Mouse (Mus musculus) lung, embryonic 14.5 days (tissue): ENCODE results near the gene Srgap2. TPM values are rescaled to one million over a fixed set of nuclear protein-coding genes. Genes with fewer than 3 reads are reported as not detected.

Experiments
- ATAC-seq: fragments of 200-750 bp; cut with Nextera tagmentation; 2 replicates; pipeline ENCODE4 v1.8.0; 2017; ENCODE audit warnings: mild to moderate bottlenecking, moderate TSS enrichment, moderate library complexity; ENCODE audit not compliant: insufficient read depth
- DNase-seq: peaks from one replicate; pipeline ENCODE4 v3.0.0-alpha.2; 2015
- H3K27ac ChIP-seq: fragments of 300-500 bp; sonication (generic); 2 replicates; pipeline ENCODE4 v1.5.1; 2014; ENCODE audit warnings: low read depth, mild to moderate bottlenecking, moderate library complexity
- H3K27me3 ChIP-seq: fragments of 300-500 bp; sonication (generic); 2 replicates; pipeline ENCODE4 v1.6.1; 2014; ENCODE audit warnings: low read length, control low read depth; ENCODE audit not compliant: insufficient read depth
- H3K36me3 ChIP-seq: fragments of 300-500 bp; sonication (generic); 2 replicates; pipeline ENCODE4 v1.6.1; 2014; ENCODE audit warnings: control low read depth; ENCODE audit not compliant: insufficient read depth
- H3K4me1 ChIP-seq: fragments of 300-500 bp; sonication (generic); 2 replicates; pipeline ENCODE4 v1.6.1; 2014; ENCODE audit warnings: antibody characterized with exemption, control low read depth; ENCODE audit not compliant: insufficient read depth
- H3K4me2 ChIP-seq: fragments of 300-500 bp; sonication (generic); 2 replicates; pipeline ENCODE4 v1.6.1; 2014; ENCODE audit warnings: mild to moderate bottlenecking
- H3K4me3 ChIP-seq: fragments of 300-500 bp; sonication (generic); 2 replicates; pipeline ENCODE4 v1.5.1; 2014; ENCODE audit warnings: low read depth, low read length
- H3K9ac ChIP-seq: fragments of 300-500 bp; sonication (generic); 2 replicates; pipeline ENCODE4 v1.6.1; 2014
- H3K9me3 ChIP-seq: fragments of 300-500 bp; sonication (generic); 2 replicates; pipeline ENCODE4 v1.6.1; 2016; ENCODE audit warnings: low read depth, low read length, control low read depth
- CTCF ChIP-seq: IDR thresholded peaks from 2 replicates; pipeline ENCODE4 v1.5.1; 2016; ENCODE audit warnings: antibody characterized with exemption, low read depth
- WGBS: fragments of 180-500 bp; shearing (Covaris S2); extraction: QIAGEN DNeasy Blood & Tissue Kit; methylation state at CpG from one replicate; pipeline ENCODE4 v1.1.7; 2014; 5-methylcytosine and 5-hydroxymethylcytosine counted together
- polyA plus RNA-seq: library from polyadenylated mRNA; unstranded; fragments of >200 nt; fragmentation: Nextera tagmentation; extraction: Ambion mirVana; gene quantifications from 2 replicates; pipeline ENCODE4 v1.2.1, GENCODE M21; 2014

Gene Srgap2
- polyA plus RNA-seq, 1 experiment from 2014 or later, result 21.2 TPM

DNA sequence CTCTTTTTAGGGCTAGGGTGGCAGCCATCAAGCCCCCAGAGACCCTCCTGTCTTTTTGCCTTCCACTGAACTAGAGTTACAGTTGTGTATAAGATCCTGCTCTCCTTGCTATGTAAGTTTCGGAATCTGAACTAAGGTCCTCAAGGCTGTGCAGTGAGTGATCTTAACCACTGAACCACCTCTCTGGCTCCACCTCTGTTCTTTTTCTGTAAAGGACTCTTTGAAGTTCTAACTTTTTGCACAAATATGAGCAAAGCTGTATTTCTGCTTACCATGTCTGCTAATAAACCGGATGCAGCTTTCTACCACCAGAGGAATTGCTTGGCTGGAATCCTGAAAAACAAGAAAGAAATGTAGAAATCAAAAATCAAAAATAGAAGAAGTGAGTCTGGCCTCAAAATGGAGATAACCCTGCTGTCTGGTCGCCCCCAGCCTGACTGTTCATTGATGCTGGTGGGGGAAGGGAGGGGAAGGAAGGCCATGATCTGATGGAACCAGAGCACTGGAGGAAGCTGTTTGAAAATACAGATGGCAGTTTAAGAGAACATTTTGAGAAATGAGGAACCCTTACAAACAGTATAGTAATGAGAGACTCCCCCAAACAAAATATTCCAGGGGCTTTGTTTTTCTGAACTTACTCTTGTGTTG is 202.2 kb downstream of the Srgap2 start:
- no peak overlapping the region for H3K9ac ChIP-seq
- no peak for TF ChIP-seq CTCF
- H3K4me3 ChIP-seq, result no peak overlapping the region
- ATAC-seq (no peak), DNase-seq (no peak)
- 89% methylated on average over 3 of the region's 3 CpGs for WGBS
- H3K27ac ChIP-seq, result no peak overlapping the region
- H3K4me1 ChIP-seq, result no peaks in the 10 kb centered on the region
- no peak overlapping the region for H3K4me2 ChIP-seq
- H3K9me3 ChIP-seq, result no peaks in the 10 kb centered on the region
- peaks cover 18% of the 10 kb centered on the region; the same call in 1 of the 2 replicates for H3K36me3 ChIP-seq
- no peaks in the 10 kb centered on the region for H3K27me3 ChIP-seq

DNA sequence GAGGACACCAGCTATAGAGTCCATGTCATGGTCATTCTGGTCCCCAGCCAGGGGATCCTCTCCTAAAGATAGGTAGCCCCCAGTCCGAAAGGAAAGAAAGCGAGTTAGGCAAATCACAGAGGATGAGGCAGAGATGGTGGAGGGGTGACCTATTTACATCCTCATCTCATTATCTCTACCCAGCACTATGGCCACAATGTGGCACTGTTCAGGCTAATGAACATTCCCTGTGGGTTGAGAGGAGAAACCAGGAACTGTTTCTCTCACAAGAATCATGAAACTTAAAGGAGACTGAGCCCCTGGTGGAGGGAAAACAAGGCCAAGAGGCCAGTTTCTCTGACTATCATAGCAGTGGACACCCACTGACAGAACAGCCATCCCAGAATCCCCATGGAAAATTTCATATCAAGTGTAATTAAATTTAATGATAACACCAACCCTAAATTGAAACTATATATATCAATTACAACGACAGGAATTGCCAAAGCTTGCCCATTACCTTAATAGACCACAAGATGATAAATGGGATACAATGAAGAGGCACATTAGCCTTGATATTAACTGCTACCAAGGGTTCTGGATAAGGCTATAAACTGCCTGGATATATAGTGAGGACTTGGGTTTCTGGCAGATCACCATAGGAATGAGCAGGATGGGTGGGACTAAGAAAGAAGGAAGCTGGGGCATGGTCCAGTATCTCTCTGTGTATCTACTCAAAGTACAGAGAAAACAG is 207.4 kb downstream of the Srgap2 start:
- Histone ChIP-seq H3K4me1 (no peaks in the 10 kb centered on the region), H3K4me3 (no peak overlapping the region), H3K9ac (no peak overlapping the region), H3K9me3 (no peaks in the 10 kb centered on the region), H3K4me2 (no peak overlapping the region), H3K27me3 (no peaks in the 10 kb centered on the region), H3K27ac (no peak overlapping the region), H3K36me3 (peaks cover 37% of the 10 kb centered on the region)
- no peak for TF ChIP-seq CTCF
- DNase-seq (no peak), ATAC-seq (no peak)
- 84% methylated on average over 3 of the region's 3 CpGs for WGBS

DNA sequence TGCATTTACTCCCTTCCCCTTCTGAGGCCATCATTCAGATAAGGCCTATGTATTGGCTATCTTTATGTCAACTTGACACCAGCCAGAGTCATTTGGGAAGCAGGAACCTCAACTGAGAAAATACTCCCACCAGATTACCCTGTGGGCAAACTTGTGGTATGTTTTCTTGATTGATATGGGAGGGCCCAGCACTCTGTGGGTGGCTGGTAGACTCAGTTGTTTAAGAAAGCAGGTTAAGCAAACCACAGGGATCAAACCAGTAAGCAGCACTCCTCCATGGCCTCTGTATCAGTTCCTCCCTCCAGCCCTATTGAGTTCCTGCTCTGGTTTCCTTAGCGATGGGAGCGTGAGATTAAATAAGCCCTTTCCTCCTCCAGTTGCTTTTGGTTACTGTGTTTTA is 208.8 kb downstream of the Srgap2 start:
- WGBS, result 87% methylated on average over 2 of the region's 2 CpGs
- no peaks in the 10 kb centered on the region for H3K27me3 ChIP-seq
- ATAC-seq (no peak), DNase-seq (no peak)
- no peaks in the 10 kb centered on the region for H3K4me1 ChIP-seq
- H3K36me3 ChIP-seq, result peaks cover 35% of the 10 kb centered on the region
- H3K4me2 ChIP-seq, result no peak overlapping the region
- TF ChIP-seq CTCF, result no peak
- no peak overlapping the region for H3K9ac ChIP-seq
- no peak overlapping the region for H3K4me3 ChIP-seq
- H3K27ac ChIP-seq, result no peak overlapping the region
- no peaks in the 10 kb centered on the region for H3K9me3 ChIP-seq

DNA sequence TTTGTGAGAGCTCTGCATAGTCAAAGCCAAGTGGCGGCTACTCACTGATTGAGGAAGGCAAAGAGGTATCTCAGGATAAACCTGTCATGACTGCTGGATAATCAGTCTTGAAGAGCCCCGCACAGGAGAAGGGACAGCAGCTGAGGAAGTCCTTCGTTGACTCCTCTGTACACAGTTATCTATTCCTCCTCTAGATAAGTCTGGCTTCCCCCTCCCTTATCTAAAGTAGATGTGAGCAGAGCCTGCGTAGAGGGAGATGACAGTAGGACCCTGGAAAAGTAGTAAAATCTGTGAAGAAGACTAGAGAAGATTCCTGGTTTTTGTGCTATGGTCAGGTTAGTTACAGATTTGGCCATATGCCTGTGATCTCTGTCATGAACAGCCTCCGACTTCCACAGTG is 209.5 kb downstream of the Srgap2 start:
- no peaks in the 10 kb centered on the region for H3K4me1 ChIP-seq
- DNase-seq (no peak), ATAC-seq (no peak)
- peaks cover 35% of the 10 kb centered on the region for H3K36me3 ChIP-seq
- no peaks in the 10 kb centered on the region for H3K27me3 ChIP-seq
- H3K9me3 ChIP-seq, result no peaks in the 10 kb centered on the region
- H3K4me2 ChIP-seq, result no peak overlapping the region
- no peak for TF ChIP-seq CTCF
- H3K9ac ChIP-seq, result no peak overlapping the region
- no peak overlapping the region for H3K4me3 ChIP-seq
- H3K27ac ChIP-seq, result no peak overlapping the region
- WGBS, result 66% methylated on average over 5 of the region's 5 CpGs

DNA sequence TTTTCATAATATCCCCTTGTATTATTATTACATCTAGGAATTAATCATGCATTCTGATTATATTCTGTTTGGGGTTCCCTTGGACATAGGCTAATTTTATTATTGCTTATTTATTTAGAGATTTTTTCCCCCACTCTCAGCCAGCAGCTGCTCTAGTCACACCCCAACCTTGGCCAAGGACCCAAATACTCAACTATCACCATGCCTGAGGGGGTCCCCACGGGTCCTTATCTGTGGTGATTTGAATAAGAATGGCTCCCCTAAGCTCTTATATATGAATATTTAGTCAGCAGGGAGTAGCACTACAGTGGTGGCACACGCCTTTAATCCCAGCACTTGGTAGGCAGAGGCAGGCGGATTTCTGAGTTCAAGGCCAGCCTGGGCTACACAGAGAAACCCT is 215.9 kb downstream of the Srgap2 start:
- Histone ChIP-seq H3K4me1 (no peaks in the 10 kb centered on the region), H3K27ac (no peak overlapping the region), H3K4me2 (no peak overlapping the region), H3K36me3 (peaks cover 39% of the 10 kb centered on the region), H3K4me3 (no peak overlapping the region), H3K9me3 (no peaks in the 10 kb centered on the region), H3K27me3 (no peaks in the 10 kb centered on the region), H3K9ac (no peak overlapping the region)
- DNase-seq, result no peak
- ATAC-seq, result no peak
- TF ChIP-seq CTCF, result no peak
- WGBS, result 84% methylated on average over 3 of the region's 3 CpGs

DNA sequence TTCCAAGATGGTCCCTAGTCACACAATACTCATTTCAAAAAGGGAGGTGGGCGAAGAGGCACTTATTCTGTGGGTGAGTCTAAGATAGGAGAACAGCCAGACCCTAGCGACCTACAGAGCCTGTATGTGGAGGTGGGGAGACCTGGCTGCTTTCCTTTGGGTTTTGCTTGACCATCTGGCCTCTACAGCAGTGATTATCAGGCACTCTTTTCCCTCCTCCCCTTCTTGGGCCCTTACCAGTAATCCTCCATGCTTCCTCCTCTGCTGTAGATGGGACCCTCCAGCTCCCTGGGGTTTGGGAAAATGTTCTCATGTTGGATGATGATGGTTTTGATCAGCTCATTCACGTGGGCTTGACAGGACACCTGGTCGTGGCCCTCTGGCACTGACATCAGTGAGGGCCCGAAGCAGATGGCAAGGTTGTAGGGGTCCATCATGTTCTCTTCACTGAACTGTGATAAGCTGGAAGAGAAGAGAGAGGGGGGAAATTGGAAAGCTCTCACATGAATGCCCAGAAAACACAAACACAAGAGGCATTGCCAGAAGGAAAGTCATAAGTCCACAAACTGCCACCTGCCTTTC is 216.8 kb downstream of the Srgap2 start:
- H3K9me3 ChIP-seq, result no peaks in the 10 kb centered on the region
- peaks cover 32% of the 10 kb centered on the region for H3K36me3 ChIP-seq
- no peak overlapping the region for H3K27ac ChIP-seq
- DNase-seq, result no peak
- no peaks in the 10 kb centered on the region for H3K27me3 ChIP-seq
- H3K4me1 ChIP-seq, result no peaks in the 10 kb centered on the region
- no peak for ATAC-seq
- 94% methylated on average over 5 of the region's 5 CpGs for WGBS
- H3K4me3 ChIP-seq, result no peak overlapping the region
- no peak for TF ChIP-seq CTCF
- no peak overlapping the region for H3K9ac ChIP-seq
- H3K4me2 ChIP-seq, result no peak overlapping the region

DNA sequence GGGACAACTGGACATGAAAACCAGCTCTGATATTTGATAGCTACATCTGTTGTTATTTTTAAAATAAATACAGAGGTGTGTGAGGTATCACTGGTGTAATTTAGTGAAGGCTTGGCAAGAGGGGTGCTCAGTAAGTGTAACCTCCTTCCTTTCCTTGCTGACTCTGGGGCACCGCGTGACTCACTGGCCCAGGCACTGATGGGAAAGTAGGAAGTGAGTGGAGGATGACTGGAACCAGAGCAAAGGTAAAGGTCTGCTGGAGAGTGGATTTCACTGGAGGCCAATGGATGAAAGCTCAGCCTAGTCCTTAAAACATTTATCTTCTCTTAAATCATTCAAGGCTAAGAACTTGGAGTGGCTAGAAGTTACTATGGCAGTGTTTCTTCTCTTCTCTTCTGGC is 226.4 kb downstream of the Srgap2 start:
- H3K4me1 ChIP-seq, result no peaks in the 10 kb centered on the region
- no peaks in the 10 kb centered on the region for H3K27me3 ChIP-seq
- no peak overlapping the region for H3K27ac ChIP-seq
- H3K36me3 ChIP-seq, result peaks cover 42% of the 10 kb centered on the region
- WGBS, result 90% methylated on average over 2 of the region's 2 CpGs
- DNase-seq (no peak), ATAC-seq (no peak)
- H3K4me3 ChIP-seq, result no peak overlapping the region
- no peak for TF ChIP-seq CTCF
- H3K9ac ChIP-seq, result no peak overlapping the region
- no peak overlapping the region for H3K4me2 ChIP-seq
- H3K9me3 ChIP-seq, result no peaks in the 10 kb centered on the region
